ENCODE assay signal across 24 mouse cellular contexts in the genomic region with DNA sequence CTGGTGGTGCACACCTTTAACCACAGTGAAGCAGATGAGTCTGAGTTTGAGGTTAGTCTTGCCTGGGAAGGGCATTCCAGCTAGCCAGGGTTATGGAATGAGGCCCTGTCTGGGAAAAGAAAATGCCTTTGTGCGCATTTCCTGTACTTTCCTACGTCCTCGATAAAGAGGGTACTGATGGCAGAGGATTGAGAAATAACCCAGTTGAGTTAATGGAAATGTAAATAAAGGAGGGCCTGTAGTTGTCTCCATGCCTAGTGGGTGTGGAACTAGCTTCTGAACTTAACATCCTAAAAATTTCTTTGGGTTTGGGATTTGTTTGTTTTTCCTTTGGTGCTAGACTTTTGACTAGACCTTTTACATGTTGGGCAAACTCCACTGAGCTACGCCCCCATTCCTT. TPM values are rescaled to one million over a fixed set of nuclear protein-coding genes. Genes with fewer than 3 reads are reported as not detected.
DNase-seq lines count a peak whose midpoint lies in the region; ATAC-seq and TF ChIP-seq lines count a peak whose summit lies in the region.
"Had no signal": no experiment of that assay in that cellular context is flagged by ENCODE, and none has a peak within 500 bp of the region (broad histone marks: within the 10 kb centered on the region; RNA-seq: fewer than 3 reads in every experiment).

No protein-coding gene starts in this region.

- no peak for ATAC-seq in heart, embryonic 12.5 days (ENCODE audit: insufficient number of reproducible peaks, low FRiP score)
- no peak for ATAC-seq in heart, embryonic 11.5 days (replicated peaks; ENCODE audit: insufficient number of reproducible peaks, low FRiP score, low TSS enrichment)
- ATAC-seq in liver, embryonic 15.5 days (ENCODE audit: insufficient read depth) = no peak
- ATAC-seq in liver, embryonic 11.5 days (replicated peaks; ENCODE audit: low FRiP score) = no peak
- no peak for ATAC-seq in liver, embryonic 16.5 days (ENCODE audit: low read depth)
- no peak for ATAC-seq in megakaryocyte progenitor cell, adult 5-6 weeks (replicated peaks; ENCODE audit: poor library complexity)

- H3K4me3 ChIP-seq in heart, embryonic 12.5 days = no peak overlapping the region
- no peak overlapping the region for H3K4me3 ChIP-seq in heart, embryonic 11.5 days (ENCODE audit: low read depth, low read length)
- H3K4me3 ChIP-seq in liver, embryonic 15.5 days (replicated peaks) = no peak overlapping the region
- no peak overlapping the region for H3K4me3 ChIP-seq in liver, embryonic 11.5 days (ENCODE audit: low read depth, low read length)
- peak overlapping the region; percentile 98 for H3K4me3 ChIP-seq in E14TG2a.4 (replicated peaks; ENCODE audit: low read length)
- no peak overlapping the region for H3K4me3 ChIP-seq in liver, embryonic 16.5 days (ENCODE audit: low read depth, low read length)
- H3K4me3 ChIP-seq: embryonic facial prominence, embryonic 10.5 days; hindbrain, embryonic 12.5 days; megakaryocyte, embryonic 14.5 days; neural tube, embryonic 13.5 days had no signal

- peaks cover 59% of the 10 kb centered on the region for H3K36me3 ChIP-seq in heart, embryonic 12.5 days
- H3K36me3 ChIP-seq in heart, embryonic 11.5 days (ENCODE audit: control insufficient read depth, insufficient read depth, low read length) = peaks cover 26% of the 10 kb centered on the region
- peaks cover 67% of the 10 kb centered on the region for H3K36me3 ChIP-seq in liver, embryonic 15.5 days (replicated peaks)
- H3K36me3 ChIP-seq in liver, embryonic 11.5 days (ENCODE audit: control insufficient read depth, insufficient read depth, low read length) = peaks cover 36% of the 10 kb centered on the region
- H3K36me3 ChIP-seq in E14TG2a.4 (ENCODE audit: insufficient read depth, low read length) = peaks cover 79% of the 10 kb centered on the region
- H3K36me3 ChIP-seq in liver, embryonic 16.5 days (ENCODE audit: control insufficient read depth, insufficient read depth) = peaks cover 28% of the 10 kb centered on the region

- TF ChIP-seq CTCF in E14TG2a.4 (conservative IDR thresholded peaks at IDR 0.05; ENCODE audit: low read length) = no peak

- no peaks in the 10 kb centered on the region for H3K9me3 ChIP-seq in heart, embryonic 12.5 days (replicated peaks)
- H3K9me3 ChIP-seq in heart, embryonic 11.5 days (replicated peaks; ENCODE audit: control insufficient read depth, low read length) = no peaks in the 10 kb centered on the region
- no peaks in the 10 kb centered on the region for H3K9me3 ChIP-seq in liver, embryonic 15.5 days (replicated peaks)
- H3K9me3 ChIP-seq in liver, embryonic 11.5 days (ENCODE audit: control insufficient read depth, low read length) = no peaks in the 10 kb centered on the region
- no peaks in the 10 kb centered on the region for H3K9me3 ChIP-seq in E14TG2a.4 (ENCODE audit: low read length)
- H3K9me3 ChIP-seq in liver, embryonic 16.5 days (replicated peaks; ENCODE audit: control insufficient read depth, low read length) = no peaks in the 10 kb centered on the region
- H3K9me3 ChIP-seq: embryonic facial prominence, embryonic 10.5 days; hindbrain, embryonic 12.5 days; megakaryocyte, embryonic 14.5 days; neural tube, embryonic 13.5 days had no signal

- no peak for DNase-seq in liver, embryonic 11.5 days (ENCODE audit: low spot score)
- DNase-seq: adrenal gland, adult 8-10 months; cerebellum, adult 8-10 months; heart, postnatal 14 days; kidney, adult 9 months; kidney, postnatal 36 days; midbrain, embryonic 14.5 days; right cerebral cortex, adult 18-20 months; thymus, postnatal 36 days had no signal

- peaks cover 30% of the 10 kb centered on the region for H3K4me1 ChIP-seq in heart, embryonic 12.5 days (replicated peaks)
- peaks cover 14% of the 10 kb centered on the region for H3K4me1 ChIP-seq in heart, embryonic 11.5 days (ENCODE audit: control insufficient read depth, insufficient read depth, low read length)
- peaks cover 36% of the 10 kb centered on the region for H3K4me1 ChIP-seq in liver, embryonic 15.5 days (replicated peaks)
- H3K4me1 ChIP-seq in liver, embryonic 11.5 days (replicated peaks; ENCODE audit: control insufficient read depth, insufficient read depth, low read length) = peaks cover 19% of the 10 kb centered on the region
- H3K4me1 ChIP-seq in E14TG2a.4 (replicated peaks; ENCODE audit: low read depth, low read length) = peaks cover 74% of the 10 kb centered on the region
- peaks cover 15% of the 10 kb centered on the region for H3K4me1 ChIP-seq in liver, embryonic 16.5 days (ENCODE audit: control insufficient read depth, low read depth, low read length)

- peak overlapping the region; percentile 53 for H3K27ac ChIP-seq in heart, embryonic 12.5 days (ENCODE audit: poor library complexity, severe bottlenecking)
- no peak overlapping the region for H3K27ac ChIP-seq in heart, embryonic 11.5 days (ENCODE audit: low read depth, low read length)
- H3K27ac ChIP-seq in liver, embryonic 15.5 days (replicated peaks) = peak overlapping the region; percentile 33; the same call in 1 of the 2 replicates
- no peak overlapping the region for H3K27ac ChIP-seq in liver, embryonic 11.5 days (ENCODE audit: low read depth, low read length)
- H3K27ac ChIP-seq in liver, embryonic 16.5 days (ENCODE audit: low read length) = peak overlapping the region; percentile 51
- H3K27ac ChIP-seq: embryonic facial prominence, embryonic 10.5 days; hindbrain, embryonic 12.5 days; liver, embryonic 14.5 days; neural tube, embryonic 13.5 days had no signal

- no peak overlapping the region for H3K4me2 ChIP-seq in heart, embryonic 12.5 days
- no peak overlapping the region for H3K4me2 ChIP-seq in heart, embryonic 11.5 days
- no peak overlapping the region for H3K4me2 ChIP-seq in liver, embryonic 15.5 days
- H3K4me2 ChIP-seq in liver, embryonic 11.5 days = no peak overlapping the region
- H3K4me2 ChIP-seq in liver, embryonic 16.5 days (ENCODE audit: low read depth, low read length) = no peak overlapping the region
- H3K4me2 ChIP-seq: hindbrain, embryonic 12.5 days; neural tube, embryonic 13.5 days had no signal

- WGBS in heart, embryonic 12.5 days = 70% methylated on average over 4 of the region's 4 CpGs
- 71% methylated on average over 4 of the region's 4 CpGs for WGBS in heart, embryonic 11.5 days (ENCODE audit: insufficient replicate concordance)
- WGBS in liver, embryonic 15.5 days (ENCODE audit: insufficient replicate concordance) = 75% methylated on average over 4 of the region's 4 CpGs
- 80% methylated on average over 4 of the region's 4 CpGs for WGBS in liver, embryonic 11.5 days
- WGBS in liver, embryonic 16.5 days (ENCODE audit: insufficient replicate concordance) = 80% methylated on average over 4 of the region's 4 CpGs

- no peaks in the 10 kb centered on the region for H3K27me3 ChIP-seq in heart, embryonic 12.5 days (replicated peaks)
- no peaks in the 10 kb centered on the region for H3K27me3 ChIP-seq in heart, embryonic 11.5 days (ENCODE audit: control insufficient read depth, insufficient read depth, low read length)
- H3K27me3 ChIP-seq in liver, embryonic 15.5 days = no peaks in the 10 kb centered on the region
- no peaks in the 10 kb centered on the region for H3K27me3 ChIP-seq in liver, embryonic 11.5 days (replicated peaks; ENCODE audit: control insufficient read depth, insufficient read depth, low read length)
- no peaks in the 10 kb centered on the region for H3K27me3 ChIP-seq in E14TG2a.4 (ENCODE audit: insufficient read depth, low read length)
- no peaks in the 10 kb centered on the region for H3K27me3 ChIP-seq in liver, embryonic 16.5 days (ENCODE audit: control insufficient read depth, insufficient read depth, low read depth, low read length)
- H3K27me3 ChIP-seq: hindbrain, embryonic 12.5 days; megakaryocyte, embryonic 14.5 days; neural tube, embryonic 13.5 days had no signal

- H3K9ac ChIP-seq in heart, embryonic 12.5 days = no peak overlapping the region
- H3K9ac ChIP-seq in heart, embryonic 11.5 days (ENCODE audit: low read depth, low read length) = no peak overlapping the region; the same call in 1 of the 2 replicates
- H3K9ac ChIP-seq in liver, embryonic 15.5 days = no peak overlapping the region
- H3K9ac ChIP-seq in liver, embryonic 11.5 days (ENCODE audit: low read depth, low read length) = no peak overlapping the region
- no peak overlapping the region for H3K9ac ChIP-seq in liver, embryonic 16.5 days (ENCODE audit: low read depth, low read length)
- H3K9ac ChIP-seq: hindbrain, embryonic 12.5 days; liver, embryonic 14.5 days; neural tube, embryonic 13.5 days had no signal

RNA-seq across cellular contexts. Expression of gene Ppat, which starts 4.1 kb away (rescaled TPM):
- 33.2 and 34.1 TPM in 2 replicates for polyA plus RNA-seq in heart, embryonic 12.5 days (2016; fragmentation: Nextera tagmentation; extraction: Ambion mirVana)
- polyA plus RNA-seq in heart, embryonic 11.5 days (2014; fragmentation: Nextera tagmentation; extraction: Ambion mirVana) = 38.7 and 39.6 TPM in 2 replicates
- polyA plus RNA-seq in liver, embryonic 15.5 days (2015; fragmentation: Nextera tagmentation; extraction: Ambion mirVana) = 21.9 and 23.1 TPM in 2 replicates
- 73.0 and 87.1 TPM in 2 replicates for polyA plus RNA-seq in liver, embryonic 11.5 days (2014; fragmentation: Nextera tagmentation; extraction: Ambion mirVana)
- 18.0 and 20.1 TPM in 2 replicates for polyA plus RNA-seq in liver, embryonic 16.5 days (2015; fragmentation: Nextera tagmentation; extraction: Ambion mirVana)
- total RNA-seq in megakaryocyte progenitor cell, adult 5-6 weeks (2015) = 47.7 and 62.1 TPM in 2 replicates
- 71.2 and 80.3 TPM in 2 replicates for total RNA-seq in megakaryocyte progenitor cell, adult 5-6 weeks (2017)

RNA-seq across cellular contexts. Expression of gene Paics, which starts 4.4 kb away (rescaled TPM):
- 243 and 251 TPM in 2 replicates for polyA plus RNA-seq in heart, embryonic 12.5 days (2016; fragmentation: Nextera tagmentation; extraction: Ambion mirVana)
- polyA plus RNA-seq in heart, embryonic 11.5 days (2014; fragmentation: Nextera tagmentation; extraction: Ambion mirVana) = 270 and 300 TPM in 2 replicates
- polyA plus RNA-seq in liver, embryonic 15.5 days (2015; fragmentation: Nextera tagmentation; extraction: Ambion mirVana) = 157 and 158 TPM in 2 replicates
- polyA plus RNA-seq in liver, embryonic 11.5 days (2014; fragmentation: Nextera tagmentation; extraction: Ambion mirVana) = 357 and 393 TPM in 2 replicates
- 139 and 155 TPM in 2 replicates for polyA plus RNA-seq in liver, embryonic 16.5 days (2015; fragmentation: Nextera tagmentation; extraction: Ambion mirVana)
- total RNA-seq in megakaryocyte progenitor cell, adult 5-6 weeks (2015) = 393 and 397 TPM in 2 replicates
- 381 and 407 TPM in 2 replicates for total RNA-seq in megakaryocyte progenitor cell, adult 5-6 weeks (2017)

RNA-seq across cellular contexts. Expression of gene Srp72, which starts 19.0 kb away (rescaled TPM):
- polyA plus RNA-seq in heart, embryonic 12.5 days (2016; fragmentation: Nextera tagmentation; extraction: Ambion mirVana) = 42.3 and 45.1 TPM in 2 replicates
- polyA plus RNA-seq in heart, embryonic 11.5 days (2014; fragmentation: Nextera tagmentation; extraction: Ambion mirVana) = 51.4 and 51.9 TPM in 2 replicates
- 40.0 and 41.3 TPM in 2 replicates for polyA plus RNA-seq in liver, embryonic 15.5 days (2015; fragmentation: Nextera tagmentation; extraction: Ambion mirVana)
- polyA plus RNA-seq in liver, embryonic 11.5 days (2014; fragmentation: Nextera tagmentation; extraction: Ambion mirVana) = 89.7 and 90.0 TPM in 2 replicates
- 43.9 and 44.3 TPM in 2 replicates for polyA plus RNA-seq in liver, embryonic 16.5 days (2015; fragmentation: Nextera tagmentation; extraction: Ambion mirVana)
- total RNA-seq in megakaryocyte progenitor cell, adult 5-6 weeks (2015) = 143 and 160 TPM in 2 replicates
- total RNA-seq in megakaryocyte progenitor cell, adult 5-6 weeks (2017) = 142 and 151 TPM in 2 replicates

RNA-seq across cellular contexts. Expression of gene Arl9, which starts 48.4 kb away (rescaled TPM):
- polyA plus RNA-seq in heart, embryonic 12.5 days (2016; fragmentation: Nextera tagmentation; extraction: Ambion mirVana) = not detected in 2 replicates
- polyA plus RNA-seq in heart, embryonic 11.5 days (2014; fragmentation: Nextera tagmentation; extraction: Ambion mirVana) = 0.46 TPM in 1 of 2 replicates, not detected in the other
- 0.38 TPM in 1 of 2 replicates, not detected in the other for polyA plus RNA-seq in liver, embryonic 15.5 days (2015; fragmentation: Nextera tagmentation; extraction: Ambion mirVana)
- 0.47 TPM in 1 of 2 replicates, not detected in the other for polyA plus RNA-seq in liver, embryonic 11.5 days (2014; fragmentation: Nextera tagmentation; extraction: Ambion mirVana)
- 0.18 and 0.19 TPM in 2 replicates for polyA plus RNA-seq in liver, embryonic 16.5 days (2015; fragmentation: Nextera tagmentation; extraction: Ambion mirVana)
- 1.3 and 1.9 TPM in 2 replicates for total RNA-seq in megakaryocyte progenitor cell, adult 5-6 weeks (2015)
- total RNA-seq in megakaryocyte progenitor cell, adult 5-6 weeks (2017) = not detected in 2 replicates
- total RNA-seq: adrenal gland, adult 8-10 months; gastrocnemius, adult 18-20 months; heart, postnatal 14 days; layer of hippocampus, postnatal 25 days; left cerebral cortex, postnatal 10 days had no signal
- polyA plus RNA-seq: forebrain, embryonic 11.5 days; midbrain, embryonic 14.5 days; neural tube, embryonic 13.5 days had no signal

RNA-seq across cellular contexts. Expression of gene Aasdh, which starts 50.2 kb away (rescaled TPM):
- polyA plus RNA-seq in heart, embryonic 12.5 days (2016; fragmentation: Nextera tagmentation; extraction: Ambion mirVana) = 16.4 and 17.8 TPM in 2 replicates
- 17.9 and 20.1 TPM in 2 replicates for polyA plus RNA-seq in heart, embryonic 11.5 days (2014; fragmentation: Nextera tagmentation; extraction: Ambion mirVana)
- 5.0 and 5.3 TPM in 2 replicates for polyA plus RNA-seq in liver, embryonic 15.5 days (2015; fragmentation: Nextera tagmentation; extraction: Ambion mirVana)
- polyA plus RNA-seq in liver, embryonic 11.5 days (2014; fragmentation: Nextera tagmentation; extraction: Ambion mirVana) = 17.1 and 20.7 TPM in 2 replicates
- 5.8 and 6.1 TPM in 2 replicates for polyA plus RNA-seq in liver, embryonic 16.5 days (2015; fragmentation: Nextera tagmentation; extraction: Ambion mirVana)
- 17.9 and 20.1 TPM in 2 replicates for total RNA-seq in megakaryocyte progenitor cell, adult 5-6 weeks (2015)
- 27.3 and 35.1 TPM in 2 replicates for total RNA-seq in megakaryocyte progenitor cell, adult 5-6 weeks (2017)

Comparison
In these comparisons a context has a peak if more than half of its experiments do, and no peak if none do; other contexts are left out.
1. H3K27ac ChIP-seq: peak in heart, embryonic 12.5 days (single experiment), liver, embryonic 15.5 days (single experiment) and liver, embryonic 16.5 days (single experiment); none in heart, embryonic 11.5 days (single experiment) and liver, embryonic 11.5 days (single experiment).